Mouse (Mus musculus) C2C12 (cell line): ENCODE results near the gene Zmym5. TPM values are rescaled to one million over a fixed set of nuclear protein-coding genes. Genes with fewer than 3 reads are reported as not detected.

Source experiments
- H3K27me3 ChIP-seq: one replicate; pipeline ENCODE4 v1.6.1; 2011; ENCODE audit not compliant: control insufficient read depth, insufficient read depth, insufficient read length
- H3K36me3 ChIP-seq: one replicate; pipeline ENCODE4 v1.6.1; 2011; ENCODE audit not compliant: control insufficient read depth, insufficient read depth
- H3K4me3 ChIP-seq: one replicate; pipeline ENCODE4 v1.5.1; 2011; ENCODE audit warnings: mild to moderate bottlenecking, control low read depth; ENCODE audit not compliant: poor library complexity, insufficient read depth, severe bottlenecking
- H3K79me2 ChIP-seq: one replicate; pipeline ENCODE4 v1.6.1; 2011; ENCODE audit not compliant: control insufficient read depth, insufficient read depth
- H3K79me3 ChIP-seq: one replicate; pipeline ENCODE4 v1.6.1; 2011; ENCODE audit warnings: low read depth, control low read depth
- H3ac ChIP-seq: one replicate; pipeline ENCODE3; 2011; ENCODE audit warnings: low read depth; ENCODE audit not compliant: control insufficient read depth, insufficient read length
- CTCF ChIP-seq: IDR thresholded peaks from one replicate; pipeline ENCODE4 v1.5.1; 2011; ENCODE audit not compliant: control insufficient read depth, insufficient read depth, insufficient read length
- USF1 ChIP-seq: IDR thresholded peaks from one replicate; pipeline ENCODE4 v1.6.1; 2011; ENCODE audit warnings: low read depth, mild to moderate bottlenecking, control low read depth, moderate library complexity
- polyA plus RNA-seq: library from polyadenylated mRNA; unstranded; fragments of >200 nt; fragmentation: generic; extraction: Trizol; gene quantifications from one replicate; pipeline ENCODE4 v1.2.1, GENCODE M21; 2012; ENCODE audit warnings: missing spikeins

Gene Zmym5
- polyA plus RNA-seq, 1 experiment: 2.3 TPM

- no peak for TF ChIP-seq USF1
- no peak for TF ChIP-seq CTCF
- H3ac ChIP-seq: no peak overlapping the region
- peaks cover 52% of the 10 kb centered on the region for H3K79me2 ChIP-seq
- H3K4me3 ChIP-seq: no peak overlapping the region
- H3K27me3 ChIP-seq: no peaks in the 10 kb centered on the region
- H3K36me3 ChIP-seq: peaks cover 85% of the 10 kb centered on the region
- H3K79me3 ChIP-seq: peaks cover 14% of the 10 kb centered on the region
Measured at GRCm38 (mm10) chr14:56751282-56751681, 60.2 kb downstream of the Zmym5 start.

Other genes starting within 250 kb of the Zmym5 start
- gene Cenpj, start 236.3 kb downstream of the Zmym5 start, polyA plus RNA-seq: 2.5 TPM
- gene Parp4, start 236.1 kb downstream of the Zmym5 start, polyA plus RNA-seq: 4.6 TPM
- gene Mphosph8, start 143.5 kb downstream of the Zmym5 start, polyA plus RNA-seq: 7.8 TPM
- gene Pspc1, start 33.4 kb downstream of the Zmym5 start, polyA plus RNA-seq: 10.3 TPM
- 6.4 TPM for gene Zmym2, start 74.9 kb upstream of the Zmym5 start, polyA plus RNA-seq
- 7.1 TPM for gene Gja3, start 246.4 kb upstream of the Zmym5 start, polyA plus RNA-seq